Mouse (Mus musculus): ENCODE measurements around the gene Foxj1.
"Not testable (repeated sequence)": the region's sequence is repeated elsewhere in the genome, so short reads cannot be mapped to it uniquely, and the experiment has no call there.

The Foxj1 gene

GRCm38 (mm10) chr11:116335244-116336036 lies at the start of gene Foxj1:
Gene Foxj1, minus strand, starts transcription at chr11:116335399.
- peak; percentile 97 for DNase-seq

- DNase-seq, result no peak
Measured at GRCm38 (mm10) chr11:116384171-116384570, 49.0 kb upstream of the Foxj1 start.

GRCm38 (mm10) chr11:116383070-116383469 lies 47.9 kb upstream of the Foxj1 start:
- DNase-seq, result not testable (repeated sequence)

GRCm38 (mm10) chr11:116380767-116381166 lies 45.6 kb upstream of the Foxj1 start:
- no peak for DNase-seq

- DNase-seq, result no peak
Measured at GRCm38 (mm10) chr11:116379530-116379929, 44.3 kb upstream of the Foxj1 start.

GRCm38 (mm10) chr11:116376945-116377661 lies 41.9 kb upstream of the Foxj1 start:
- DNase-seq, result no peak

- DNase-seq, result no peak
Measured at GRCm38 (mm10) chr11:116371894-116372450, 36.8 kb upstream of the Foxj1 start.

- DNase-seq, result no peak
Measured at GRCm38 (mm10) chr11:116369633-116370032, 34.4 kb upstream of the Foxj1 start.

GRCm38 (mm10) chr11:116369051-116369450 lies 33.9 kb upstream of the Foxj1 start:
- no peak for DNase-seq

GRCm38 (mm10) chr11:116368116-116368515 lies 32.9 kb upstream of the Foxj1 start:
- peak; percentile 70 for DNase-seq

GRCm38 (mm10) chr11:116366647-116367046 lies 31.4 kb upstream of the Foxj1 start:
- no peak for DNase-seq

- no peak for DNase-seq
Measured at GRCm38 (mm10) chr11:116366124-116366523, 30.9 kb upstream of the Foxj1 start.

- no peak for DNase-seq
Measured at GRCm38 (mm10) chr11:116365432-116365831, 30.2 kb upstream of the Foxj1 start.

- DNase-seq, result no peak
Measured at GRCm38 (mm10) chr11:116362015-116362414, 26.8 kb upstream of the Foxj1 start.

GRCm38 (mm10) chr11:116360915-116361314 lies 25.7 kb upstream of the Foxj1 start:
- DNase-seq, result not testable (repeated sequence)

GRCm38 (mm10) chr11:116359652-116360051 lies 24.5 kb upstream of the Foxj1 start:
- no peak for DNase-seq

GRCm38 (mm10) chr11:116358926-116359637 lies 23.9 kb upstream of the Foxj1 start:
- DNase-seq, result no peak

- DNase-seq, result no peak
Measured at GRCm38 (mm10) chr11:116354521-116354920, 19.3 kb upstream of the Foxj1 start.

- no peak for DNase-seq
Measured at GRCm38 (mm10) chr11:116353535-116353934, 18.3 kb upstream of the Foxj1 start.

GRCm38 (mm10) chr11:116351294-116351693 lies 16.1 kb upstream of the Foxj1 start:
- no peak for DNase-seq

- no peak for DNase-seq
Measured at GRCm38 (mm10) chr11:116347955-116348354, 12.8 kb upstream of the Foxj1 start.

GRCm38 (mm10) chr11:116347012-116347411 lies 11.8 kb upstream of the Foxj1 start:
- no peak for DNase-seq
